Mouse (Mus musculus) embryo, embryonic 10.5 days (tissue): ENCODE measurements around the gene Stk25.

ENCODE experiments used
- DNase-seq: peaks from one replicate; pipeline ENCODE4 v3.0.0-alpha.2; 2015; ENCODE audit warnings: low spot score

Stk25 gene

DNA sequence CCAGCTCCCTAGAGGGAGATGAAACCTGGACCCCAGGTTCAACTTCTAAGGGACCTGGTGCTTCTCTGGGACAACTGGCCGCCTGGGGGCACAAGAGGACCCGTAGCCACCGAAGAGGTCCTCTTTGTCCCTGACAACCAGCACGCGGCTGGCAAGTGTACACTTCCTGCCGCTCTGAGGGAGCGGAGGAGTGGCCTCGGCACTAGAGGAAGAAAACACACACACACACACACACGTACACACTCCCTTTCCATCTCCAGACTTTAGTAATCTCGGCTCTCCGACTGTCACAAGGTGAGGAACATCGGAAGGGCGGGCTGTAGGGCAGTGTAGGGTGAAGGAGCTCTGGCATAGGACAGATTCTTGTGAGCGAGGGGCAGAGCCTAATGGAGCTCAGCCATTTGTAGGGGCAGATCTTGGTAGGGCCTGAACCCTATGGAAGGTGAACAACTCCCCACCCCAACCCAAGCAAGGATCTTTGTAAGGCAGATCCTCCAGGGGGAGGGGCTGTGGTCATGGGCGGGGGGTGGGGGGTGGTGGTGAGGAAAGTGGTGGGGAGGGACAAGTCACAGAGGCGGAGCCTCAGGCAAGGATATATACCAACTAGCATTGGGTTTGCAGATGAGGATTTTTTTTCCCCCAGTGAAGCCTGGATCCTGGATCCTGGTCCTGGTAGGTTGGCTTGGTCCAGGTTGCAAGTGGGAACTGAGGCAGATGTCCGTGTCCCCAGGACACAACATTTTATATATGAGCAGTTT lies 10.5 kb upstream of the Stk25 start:
- peak; percentile 89 for DNase-seq

DNA sequence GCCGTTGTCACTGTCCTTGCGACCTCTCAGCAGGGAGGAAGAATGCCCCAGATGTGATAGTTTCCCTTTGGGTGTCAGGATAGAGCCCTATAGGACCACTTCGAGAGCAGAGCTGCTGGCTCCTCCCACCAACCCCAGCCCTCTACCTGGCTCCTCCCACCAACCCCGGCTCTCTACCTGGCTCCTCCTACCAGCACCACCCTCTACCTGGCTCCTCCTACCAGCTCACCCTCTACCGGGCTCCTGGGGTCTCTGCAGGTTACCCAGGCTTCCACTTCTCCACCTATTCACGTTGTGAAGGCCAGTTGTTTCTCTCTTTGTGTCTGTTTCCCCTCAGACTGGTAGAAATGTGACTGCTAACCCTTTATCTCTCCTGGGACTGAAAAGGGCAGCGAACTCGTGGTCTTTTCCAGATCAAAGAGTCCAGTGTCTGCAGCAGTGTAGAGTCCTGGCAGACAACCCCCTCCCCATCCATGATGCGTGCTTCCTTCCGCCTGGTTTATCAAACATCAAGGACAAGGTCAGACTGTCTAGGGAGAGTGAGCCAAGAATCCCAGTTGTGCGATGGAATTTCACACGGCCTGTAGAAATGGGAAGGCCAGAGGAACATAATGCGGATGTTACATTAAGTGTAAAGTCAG lies 9.4 kb upstream of the Stk25 start:
- DNase-seq, result peak; percentile 53

DNA sequence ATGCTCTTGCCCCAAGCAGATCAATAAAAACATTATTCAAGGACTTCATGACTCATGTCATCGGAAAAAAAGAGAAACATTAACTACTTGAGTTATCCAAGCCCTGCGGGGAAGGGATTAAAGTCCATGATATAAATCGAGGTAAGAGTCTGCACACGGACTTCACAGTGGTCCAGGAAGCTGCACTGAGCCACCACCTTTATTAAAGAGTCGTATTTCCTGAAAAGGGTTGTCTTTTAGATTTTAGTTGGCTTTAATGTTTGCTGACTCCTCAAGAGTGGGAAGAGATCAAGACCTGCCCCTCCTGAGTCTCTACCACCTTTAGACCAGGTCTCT lies 1.5 kb downstream of the Stk25 start:
- DNase-seq, result no peak

GRCm38 (mm10) chr1:93656325-93657024 lies 2.0 kb downstream of the Stk25 start:
- DNase-seq, result no peak

DNA sequence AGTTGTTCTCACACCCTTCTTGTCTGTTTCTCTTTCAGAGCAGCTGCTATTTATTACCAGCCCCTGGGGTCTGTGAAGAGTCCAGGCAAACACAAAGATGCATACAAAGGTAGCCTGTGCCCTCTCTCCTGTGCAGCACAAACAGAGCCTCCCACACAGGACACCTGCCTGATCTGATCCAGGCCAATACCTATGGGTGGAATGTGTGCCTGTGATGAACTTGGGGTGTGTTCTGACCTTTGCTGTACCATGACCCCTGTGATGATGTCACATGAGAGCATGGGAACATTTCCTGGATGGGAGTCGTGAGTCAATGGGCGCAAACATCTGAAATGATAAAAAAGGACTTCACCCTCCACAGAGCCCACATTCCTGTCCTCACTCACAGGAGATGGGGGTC lies 3.7 kb downstream of the Stk25 start:
- no peak for DNase-seq

DNA sequence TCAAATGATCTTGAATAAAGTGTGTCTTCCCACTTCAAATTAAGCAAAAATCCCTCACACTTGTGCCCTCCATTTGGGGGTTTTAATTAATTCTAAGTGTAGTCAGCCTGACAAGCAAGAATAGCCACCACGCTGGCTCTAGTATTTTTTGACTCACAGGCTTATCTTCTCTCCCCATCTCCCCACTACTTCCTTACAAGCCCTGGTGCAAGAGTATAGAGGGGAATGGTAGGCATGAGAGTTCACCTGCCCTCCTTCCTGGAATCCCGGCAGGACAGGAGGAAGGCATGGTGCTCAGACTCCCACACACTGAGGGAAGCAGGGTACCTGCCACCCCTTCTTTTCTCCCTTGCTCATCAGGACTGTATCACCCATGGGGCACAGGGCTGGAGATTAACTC lies 4.2 kb downstream of the Stk25 start:
- no peak for DNase-seq

GRCm38 (mm10) chr1:93649604-93650172 lies 8.8 kb downstream of the Stk25 start:
- DNase-seq, result no peak

- no peak for DNase-seq
Measured at GRCm38 (mm10) chr1:93642692-93643091, 15.8 kb downstream of the Stk25 start.

- no peak for DNase-seq
Measured at GRCm38 (mm10) chr1:93641978-93642377, 16.5 kb downstream of the Stk25 start.

DNA sequence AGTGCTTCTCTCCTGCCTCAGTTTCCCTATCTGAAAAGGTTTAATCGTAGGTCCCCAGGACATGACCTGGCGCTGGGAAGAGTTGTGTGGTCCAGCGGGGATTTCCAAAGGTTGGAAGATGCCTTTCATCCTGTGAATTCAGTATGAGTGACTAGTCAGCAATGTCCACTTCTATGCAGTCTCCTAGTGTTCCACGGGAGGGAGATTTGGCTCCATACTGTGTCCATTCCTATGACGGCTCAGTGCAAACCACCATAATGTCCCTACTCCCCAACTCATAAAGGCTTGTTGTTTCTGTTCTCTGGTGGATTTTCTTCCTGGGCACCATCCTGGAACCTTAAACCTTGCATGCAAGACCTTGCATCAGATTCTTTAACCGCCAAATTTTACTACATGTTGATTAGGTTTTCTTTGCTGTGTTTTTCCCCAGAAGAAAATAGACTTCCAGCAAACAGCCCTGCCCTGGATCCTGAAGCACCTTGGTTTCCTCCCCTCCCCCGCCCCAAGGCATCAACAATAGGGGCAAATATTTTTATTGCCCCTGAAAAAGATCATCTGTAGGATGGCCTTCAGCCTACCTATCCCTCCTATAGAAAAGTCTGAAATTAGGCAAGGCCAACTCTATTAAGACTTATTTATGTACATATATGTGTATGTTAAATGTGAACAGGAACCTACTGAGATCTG lies 22.1 kb downstream of the Stk25 start:
- DNase-seq, result peak; percentile 53

DNA sequence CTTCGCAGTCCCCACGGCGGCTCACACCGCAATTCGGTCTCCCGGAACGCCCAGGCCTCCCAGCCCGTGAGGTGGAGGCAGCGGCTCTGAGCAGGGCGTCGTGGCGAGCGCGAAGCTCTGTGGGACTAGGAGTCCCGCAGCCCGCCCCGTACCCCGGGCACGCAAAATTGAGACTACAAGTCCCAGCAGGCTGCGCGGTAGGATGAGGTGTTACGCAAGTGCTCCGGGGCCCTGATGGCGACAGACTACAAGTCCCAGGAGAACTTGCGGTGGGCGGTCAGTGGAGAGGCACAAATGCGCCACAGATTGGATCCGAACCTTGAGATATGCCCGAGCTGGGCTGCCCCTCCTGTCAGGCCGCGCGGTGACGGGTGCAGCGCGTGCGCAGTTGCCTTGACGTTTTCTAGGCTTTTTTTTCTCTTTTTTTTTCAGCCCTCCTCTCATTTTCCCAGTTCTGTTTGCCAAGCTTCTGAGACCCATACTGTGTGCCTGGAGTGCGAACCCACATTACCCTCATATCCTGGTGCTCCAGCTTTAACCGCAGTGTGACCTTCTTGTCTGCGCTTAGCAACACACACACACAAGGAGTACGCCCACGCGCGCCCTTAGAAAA lies 22.8 kb downstream of the Stk25 start:
- peak; percentile 99 for DNase-seq

- DNase-seq, result peak; percentile 22
Measured at GRCm38 (mm10) chr1:93635091-93635579, 23.3 kb downstream of the Stk25 start.

DNA sequence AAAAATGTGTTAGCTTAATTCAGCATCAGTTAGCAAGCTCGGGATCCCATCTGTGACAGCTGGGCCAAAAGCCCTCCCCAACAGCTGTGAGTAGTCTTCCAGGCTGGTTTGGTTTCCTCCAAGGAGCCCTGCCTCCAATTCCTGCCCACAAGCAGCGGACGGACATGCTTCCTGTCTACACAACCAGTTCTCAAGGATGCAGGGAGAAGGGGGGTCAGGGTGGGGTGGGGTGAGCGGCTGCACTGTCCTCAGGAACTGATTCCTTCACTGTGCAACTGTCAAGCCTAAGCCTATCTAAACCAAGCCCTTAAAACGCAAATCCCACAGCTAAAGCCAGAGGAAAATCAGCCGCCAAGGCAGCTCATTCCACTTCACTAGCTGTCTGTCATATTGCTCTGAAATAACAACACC lies 24.0 kb downstream of the Stk25 start:
- peak; percentile 47 for DNase-seq

- no peak for DNase-seq
Measured at GRCm38 (mm10) chr1:93632723-93633122, 25.7 kb downstream of the Stk25 start.

- no peak for DNase-seq
Measured at GRCm38 (mm10) chr1:93630796-93631195, 27.7 kb downstream of the Stk25 start.

GRCm38 (mm10) chr1:93624502-93624901 lies 34.0 kb downstream of the Stk25 start:
- DNase-seq, result no peak

DNA sequence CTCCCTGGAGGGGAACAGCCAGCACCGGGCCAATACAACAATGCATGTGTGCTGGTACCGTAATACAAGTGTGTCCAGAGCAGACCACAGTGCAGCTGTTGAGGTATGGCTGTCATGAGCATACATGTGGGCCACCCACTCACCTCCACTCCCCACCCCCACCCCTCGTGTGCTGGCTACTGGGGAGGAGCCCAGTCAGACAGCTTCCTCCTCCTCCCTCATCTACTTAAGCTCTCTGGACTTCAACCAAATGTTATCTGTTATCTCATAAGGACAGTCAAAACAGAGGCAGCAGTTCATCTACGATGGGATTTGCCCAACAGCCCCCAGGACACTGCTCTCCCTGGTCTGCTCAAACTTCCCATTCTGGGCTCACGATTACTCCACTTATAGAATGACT lies 39.5 kb downstream of the Stk25 start:
- DNase-seq, result no peak

DNA sequence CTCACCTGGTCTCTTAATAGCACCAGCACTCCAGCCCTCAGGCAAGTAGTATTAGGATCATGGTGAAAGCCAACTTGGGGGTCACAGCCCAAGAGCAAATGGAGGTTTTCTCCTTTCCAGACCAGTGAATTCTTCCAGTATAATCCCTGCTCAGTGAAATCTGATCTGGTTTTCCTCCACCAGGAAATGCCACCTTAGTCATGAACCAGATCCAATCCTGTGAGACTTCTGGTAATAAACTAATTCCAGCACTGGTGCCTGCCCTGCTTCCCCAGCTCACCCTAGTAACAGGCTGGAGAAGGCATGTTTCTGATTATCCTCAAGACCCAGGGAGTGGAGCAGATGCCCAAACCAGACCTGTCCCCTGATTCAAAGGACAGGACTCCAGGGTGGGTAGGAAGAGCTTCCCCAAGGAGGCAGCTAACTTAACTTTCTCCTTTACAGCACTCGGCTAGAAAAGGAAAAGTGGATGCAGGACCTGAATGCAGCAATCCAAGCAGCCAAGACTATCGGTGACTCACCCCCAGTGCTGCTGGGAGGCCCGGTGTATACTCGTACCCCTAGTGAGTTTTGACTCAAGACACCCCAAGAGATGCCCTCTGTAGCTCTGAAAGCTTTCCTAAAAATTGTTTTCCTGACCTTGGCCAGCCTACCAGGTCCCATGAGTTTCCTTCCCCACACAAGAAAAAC lies 40.3 kb downstream of the Stk25 start:
- DNase-seq, result peak; percentile 43

- no peak for DNase-seq
Measured at GRCm38 (mm10) chr1:93609762-93610161, 48.7 kb downstream of the Stk25 start.

- DNase-seq, result no peak
Measured at GRCm38 (mm10) chr1:93608696-93609245, 49.7 kb downstream of the Stk25 start.
